Mouse (Mus musculus): ENCODE data around the gene Fam83c. TPM values are rescaled to one million over a fixed set of nuclear protein-coding genes. Genes with fewer than 3 reads are reported as not detected.

Fam83c gene
- polyA plus RNA-seq (2016; fragmentation: Nextera tagmentation; extraction: Ambion mirVana) = 0.06 and 0.15 TPM in 2 replicates

DNA sequence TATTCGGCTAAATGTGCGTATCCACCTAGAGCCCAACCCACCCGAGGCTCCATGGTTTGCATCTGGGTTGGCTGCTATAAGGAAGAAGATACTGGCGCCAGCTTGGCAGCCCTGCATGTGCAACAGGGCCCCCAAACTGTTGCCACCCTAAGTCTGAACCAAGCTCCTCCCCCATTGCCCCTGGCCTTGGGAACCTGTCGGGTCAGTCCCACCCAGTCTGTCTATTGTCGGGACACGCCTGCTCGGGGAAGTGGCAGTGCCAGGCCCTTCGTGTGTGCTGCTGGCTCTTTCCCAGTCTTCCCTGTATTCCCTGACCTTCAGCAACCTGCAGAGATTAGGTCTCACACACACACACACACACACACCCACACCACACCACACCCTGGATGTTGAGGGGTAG lies at the start of gene Fam83c:
TSS of gene Fam83c (minus strand) at position 123 of the 400 bp plus-strand sequence.
- no peak for ATAC-seq (ENCODE audit: insufficient number of reproducible peaks, low FRiP score)
- Histone ChIP-seq H3K9ac (no peak within 1 kb of the TSS), H3K27me3 (replicated peaks) (peaks cover 25% of the 10 kb centered on the region), H3K4me1 (replicated peaks) (no peaks in the 10 kb centered on the region), H3K9me3 (replicated peaks) (no peaks in the 10 kb centered on the region), H3K27ac (ENCODE audit: poor library complexity, severe bottlenecking) (no peak within 1 kb of the TSS), H3K36me3 (no peaks in the 10 kb centered on the region), H3K4me2 (no peak within 1 kb of the TSS), H3K4me3 (no peak within 1 kb of the TSS)
- 53% methylated on average over 9 of the region's 9 CpGs for WGBS

DNA sequence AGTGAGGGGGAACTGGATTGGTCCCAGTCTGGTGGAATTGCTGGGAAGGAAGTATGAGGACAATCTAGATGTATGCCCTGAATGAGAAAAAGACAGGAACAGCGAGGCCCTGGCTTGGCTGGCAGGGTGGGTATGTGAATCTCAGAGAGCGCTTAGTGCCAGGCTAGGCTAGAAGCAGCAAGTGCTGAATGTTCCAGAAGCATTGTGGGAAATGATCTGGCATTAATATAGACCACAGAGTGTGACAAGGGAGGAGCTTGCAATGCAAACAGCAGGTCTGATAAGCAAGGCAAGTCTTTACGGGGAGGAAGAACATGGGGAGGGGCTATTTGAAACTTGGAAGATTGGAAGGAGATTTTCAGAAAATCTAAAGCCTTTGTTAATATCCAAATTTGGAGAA lies 47.4 kb upstream of the Fam83c start:
- Histone ChIP-seq H3K27me3 (replicated peaks) (no peaks in the 10 kb centered on the region), H3K4me2 (no peak overlapping the region), H3K4me1 (replicated peaks) (no peaks in the 10 kb centered on the region), H3K4me3 (no peak overlapping the region), H3K9ac (no peak overlapping the region), H3K36me3 (peaks cover 50% of the 10 kb centered on the region), H3K27ac (ENCODE audit: poor library complexity, severe bottlenecking) (no peak overlapping the region), H3K9me3 (replicated peaks) (no peaks in the 10 kb centered on the region)
- ATAC-seq (ENCODE audit: insufficient number of reproducible peaks, low FRiP score) = no peak
- WGBS = 69% methylated on average over 3 of the region's 3 CpGs

DNA sequence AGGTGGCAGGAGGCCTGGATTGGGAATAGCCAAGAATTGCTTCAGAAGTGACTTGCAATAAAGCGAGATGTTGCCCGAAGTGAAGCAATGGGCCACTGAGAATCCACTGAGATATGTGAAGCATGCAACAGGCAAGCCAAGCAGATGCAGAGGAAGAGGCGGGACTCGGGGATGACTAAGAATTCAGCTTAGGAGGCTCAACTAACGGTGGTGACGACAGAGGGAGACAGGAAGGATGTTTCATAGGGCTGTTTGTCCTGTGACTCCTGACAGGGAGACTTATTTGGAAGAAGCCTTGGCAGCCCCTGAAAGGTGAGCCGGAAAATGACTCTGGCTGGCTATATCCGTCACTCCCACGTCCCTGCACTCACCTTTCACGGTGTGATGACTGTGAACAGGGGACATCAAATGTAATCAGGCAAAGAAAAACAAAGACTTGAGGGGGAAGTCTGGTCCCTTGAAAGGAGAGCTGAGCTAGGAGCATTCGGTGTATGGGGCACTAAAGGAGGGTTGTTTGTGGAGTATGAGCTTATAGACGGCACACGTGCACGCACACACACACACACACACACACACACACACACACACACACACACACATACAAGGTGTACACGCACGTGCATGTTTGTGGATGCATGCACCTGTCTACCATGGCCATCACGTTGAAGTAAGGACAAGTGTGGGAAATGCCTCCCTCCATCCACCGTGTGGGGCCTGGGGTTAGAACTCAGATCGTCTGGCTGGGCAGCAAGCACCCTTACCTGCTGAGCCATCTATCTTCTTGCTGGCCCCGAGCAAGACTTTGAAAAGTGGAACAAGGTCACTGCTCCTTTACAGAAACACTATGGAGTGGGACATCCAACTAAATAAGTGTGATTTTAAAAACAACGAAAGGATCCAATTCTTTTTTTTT lies 44.6 kb upstream of the Fam83c start:
- no peaks in the 10 kb centered on the region for H3K27me3 ChIP-seq (replicated peaks)
- H3K4me2 ChIP-seq = no peak overlapping the region
- H3K36me3 ChIP-seq = peaks cover 58% of the 10 kb centered on the region
- WGBS = 74% methylated on average over 21 of the region's 21 CpGs
- no peak overlapping the region for H3K27ac ChIP-seq (ENCODE audit: poor library complexity, severe bottlenecking)
- H3K9ac ChIP-seq = no peak overlapping the region
- no peaks in the 10 kb centered on the region for H3K4me1 ChIP-seq (replicated peaks)
- no peaks in the 10 kb centered on the region for H3K9me3 ChIP-seq (replicated peaks)
- ATAC-seq (ENCODE audit: insufficient number of reproducible peaks, low FRiP score) = no peak
- H3K4me3 ChIP-seq = no peak overlapping the region

DNA sequence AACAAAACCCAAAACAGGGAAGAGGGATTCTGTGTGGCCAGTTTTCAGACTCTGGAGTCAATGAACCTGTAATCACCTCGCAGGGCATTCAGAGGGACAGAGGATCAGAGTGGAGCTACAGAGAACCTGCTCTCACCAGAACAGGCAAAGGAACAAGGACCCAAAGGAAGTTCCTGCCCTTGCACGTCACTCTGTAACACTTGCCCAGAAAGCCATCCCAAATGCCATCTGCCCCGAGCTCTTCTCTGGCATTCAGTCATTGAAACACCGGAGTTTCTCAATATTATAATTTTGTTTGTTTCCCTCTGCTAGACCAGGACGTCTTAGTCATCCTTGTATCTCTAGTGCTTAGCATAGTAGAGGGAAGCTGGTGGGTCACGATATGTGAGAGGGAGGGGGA lies 39.0 kb upstream of the Fam83c start:
- H3K36me3 ChIP-seq = peaks cover 64% of the 10 kb centered on the region
- H3K27ac ChIP-seq (ENCODE audit: poor library complexity, severe bottlenecking) = no peak overlapping the region
- H3K27me3 ChIP-seq (replicated peaks) = no peaks in the 10 kb centered on the region
- no peaks in the 10 kb centered on the region for H3K9me3 ChIP-seq (replicated peaks)
- H3K4me1 ChIP-seq (replicated peaks) = 0 out of 2 replicates have a peak, but pooled peaks cover 4% of the 10 kb centered on the region
- H3K4me3 ChIP-seq = no peak overlapping the region
- H3K9ac ChIP-seq = no peak overlapping the region
- 82% methylated on average over 6 of the region's 6 CpGs for WGBS
- ATAC-seq (ENCODE audit: insufficient number of reproducible peaks, low FRiP score) = no peak
- H3K4me2 ChIP-seq = no peak overlapping the region

DNA sequence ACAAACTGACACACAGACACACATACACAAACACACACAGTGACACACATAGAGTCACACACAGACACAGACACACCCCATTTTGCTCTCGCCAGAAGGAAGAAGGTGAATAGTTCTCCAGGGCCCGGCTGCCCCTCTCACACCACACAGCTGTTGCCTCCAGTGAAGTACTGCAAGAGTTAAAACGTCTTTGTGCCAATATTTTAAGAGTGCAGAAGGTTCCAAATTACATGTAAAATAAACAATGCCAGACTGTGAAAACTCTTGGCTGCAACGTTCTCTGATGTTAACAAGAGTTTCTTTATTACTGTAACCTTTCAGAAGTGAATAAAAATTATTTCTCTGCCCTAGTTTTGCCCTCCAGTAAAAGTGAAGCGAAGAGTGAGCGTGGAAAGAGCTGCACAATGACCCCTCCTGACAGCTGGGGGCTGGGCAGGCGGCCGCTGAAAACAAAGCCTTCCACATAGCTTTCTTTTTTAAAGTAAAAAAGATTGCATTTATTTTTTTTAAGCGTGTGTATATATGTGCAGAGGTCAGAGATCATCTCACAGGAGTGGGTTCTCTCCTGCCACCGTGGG lies 38.4 kb upstream of the Fam83c start:
- H3K4me1 ChIP-seq (replicated peaks) = 0 out of 2 replicates have a peak, but pooled peaks cover 4% of the 10 kb centered on the region
- H3K27me3 ChIP-seq (replicated peaks) = no peaks in the 10 kb centered on the region
- H3K4me2 ChIP-seq = no peak overlapping the region
- no peak overlapping the region for H3K27ac ChIP-seq (ENCODE audit: poor library complexity, severe bottlenecking)
- H3K9ac ChIP-seq = no peak overlapping the region
- 74% methylated on average over 10 of the region's 10 CpGs for WGBS
- no peaks in the 10 kb centered on the region for H3K9me3 ChIP-seq (replicated peaks)
- H3K4me3 ChIP-seq = no peak overlapping the region
- ATAC-seq (ENCODE audit: insufficient number of reproducible peaks, low FRiP score) = no peak
- peaks cover 68% of the 10 kb centered on the region for H3K36me3 ChIP-seq

DNA sequence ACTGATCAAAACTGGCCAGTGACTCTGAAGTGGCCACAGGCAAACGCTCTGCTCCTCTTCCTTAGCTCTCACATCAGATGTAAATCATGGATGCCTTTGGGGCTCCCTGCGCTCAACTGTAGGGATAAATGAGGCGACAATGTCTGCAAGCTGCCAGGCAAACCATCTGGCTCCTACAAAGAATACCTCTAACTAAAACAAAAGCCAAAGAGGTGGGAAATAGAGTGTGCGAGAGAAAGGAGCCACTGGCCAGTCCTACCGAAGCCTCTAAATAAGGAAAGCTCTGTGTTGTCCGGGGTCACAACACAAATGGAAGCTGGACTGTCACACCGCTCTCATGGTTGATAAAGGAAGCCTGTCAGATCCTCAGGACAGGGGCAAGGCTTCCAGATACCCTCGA lies 37.8 kb upstream of the Fam83c start:
- no peak for ATAC-seq (ENCODE audit: insufficient number of reproducible peaks, low FRiP score)
- H3K4me2 ChIP-seq = no peak overlapping the region
- 70% methylated on average over 8 of the region's 8 CpGs for WGBS
- H3K9me3 ChIP-seq (replicated peaks) = no peaks in the 10 kb centered on the region
- H3K27me3 ChIP-seq (replicated peaks) = no peaks in the 10 kb centered on the region
- H3K9ac ChIP-seq = no peak overlapping the region
- H3K4me3 ChIP-seq = no peak overlapping the region
- H3K4me1 ChIP-seq (replicated peaks) = 0 out of 2 replicates have a peak, but pooled peaks cover 4% of the 10 kb centered on the region
- H3K36me3 ChIP-seq = peaks cover 68% of the 10 kb centered on the region
- H3K27ac ChIP-seq (ENCODE audit: poor library complexity, severe bottlenecking) = no peak overlapping the region

DNA sequence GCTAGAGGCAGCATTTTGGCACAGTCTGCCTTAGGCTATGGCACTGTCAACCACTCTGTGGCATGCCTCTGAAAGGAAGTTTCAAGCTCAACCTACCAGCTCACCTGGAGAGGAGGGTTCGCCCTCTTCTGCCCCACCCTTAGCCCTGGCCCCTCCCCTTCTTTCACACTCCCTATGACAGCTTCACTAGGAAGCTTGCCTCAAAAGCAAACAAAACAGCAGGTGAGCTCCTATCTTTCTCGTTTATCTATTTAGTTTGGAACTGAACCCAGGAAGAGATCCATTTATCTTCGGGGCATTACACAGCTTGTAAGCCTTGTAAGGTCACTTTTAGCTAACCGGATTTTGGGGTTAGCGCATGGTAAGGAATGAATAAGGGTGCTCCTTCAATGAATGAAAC lies 35.1 kb upstream of the Fam83c start:
- Histone ChIP-seq H3K27me3 (replicated peaks) (no peaks in the 10 kb centered on the region), H3K4me3 (no peak overlapping the region), H3K4me2 (no peak overlapping the region), H3K4me1 (replicated peaks) (0 out of 2 replicates have a peak, but pooled peaks cover 4% of the 10 kb centered on the region), H3K9ac (no peak overlapping the region), H3K9me3 (replicated peaks) (no peaks in the 10 kb centered on the region), H3K27ac (ENCODE audit: poor library complexity, severe bottlenecking) (no peak overlapping the region), H3K36me3 (peaks cover 48% of the 10 kb centered on the region)
- 71% methylated on average over 5 of the region's 5 CpGs for WGBS
- ATAC-seq (ENCODE audit: insufficient number of reproducible peaks, low FRiP score) = no peak

DNA sequence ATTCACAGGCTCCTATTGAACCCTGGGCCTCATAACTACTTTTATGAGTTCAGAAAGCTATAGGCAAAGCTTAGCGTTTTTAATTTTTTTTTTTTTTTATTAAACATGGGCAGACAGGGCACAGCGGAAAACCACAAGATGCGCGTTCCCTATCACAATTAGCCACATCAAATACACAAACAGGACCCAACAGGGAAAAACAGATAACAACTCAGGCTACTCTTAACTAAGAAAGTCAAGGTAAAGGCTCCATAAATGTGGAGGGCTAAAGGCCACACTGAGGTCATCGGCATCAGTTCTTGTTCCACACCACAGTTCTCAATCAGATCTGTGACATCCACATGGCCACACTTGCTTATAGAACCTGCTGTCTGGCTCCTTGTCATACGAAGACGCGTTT lies 33.7 kb upstream of the Fam83c start:
- peaks cover 38% of the 10 kb centered on the region for H3K36me3 ChIP-seq
- ATAC-seq (ENCODE audit: insufficient number of reproducible peaks, low FRiP score) = no peak
- WGBS = 94% methylated on average over 8 of the region's 8 CpGs

DNA sequence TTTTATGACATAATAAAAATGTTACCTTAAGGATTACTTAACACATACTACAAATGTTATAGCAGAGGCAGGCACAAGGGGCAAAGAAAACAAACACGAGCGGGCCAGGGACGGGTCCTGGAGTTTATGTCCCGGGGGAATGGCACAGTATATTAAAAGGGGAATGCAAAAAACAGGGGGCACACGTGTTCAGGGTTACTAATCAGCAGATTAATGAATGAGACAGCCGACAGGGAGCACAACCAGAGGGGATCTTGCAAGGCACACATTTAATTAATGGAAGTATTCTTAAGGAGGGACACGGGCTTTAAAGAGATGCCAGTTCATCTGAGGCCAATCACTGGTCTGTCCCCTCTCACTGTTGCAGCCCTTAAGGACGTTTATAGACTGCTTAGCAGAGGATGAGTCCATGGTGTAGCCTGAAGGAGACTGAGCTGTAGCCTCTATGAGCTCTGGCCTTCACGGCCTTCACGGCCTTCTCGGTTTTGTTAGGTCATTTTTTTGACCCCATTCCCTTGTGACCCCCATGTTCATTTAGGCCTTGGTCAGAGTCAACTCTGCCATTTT lies 28.7 kb upstream of the Fam83c start:
- Histone ChIP-seq H3K27ac (ENCODE audit: poor library complexity, severe bottlenecking) (no peak overlapping the region), H3K27me3 (replicated peaks) (no peaks in the 10 kb centered on the region), H3K36me3 (peaks cover 32% of the 10 kb centered on the region), H3K4me2 (no peak overlapping the region), H3K9ac (no peak overlapping the region), H3K9me3 (replicated peaks) (no peaks in the 10 kb centered on the region), H3K4me3 (no peak overlapping the region), H3K4me1 (replicated peaks) (no peaks in the 10 kb centered on the region)
- ATAC-seq (ENCODE audit: insufficient number of reproducible peaks, low FRiP score) = no peak
- WGBS = 81% methylated on average over 11 of the region's 11 CpGs

More for the DNA sequence above, 33.7 kb upstream of the Fam83c start:
- H3K4me3 ChIP-seq = no peak overlapping the region
- H3K27me3 ChIP-seq (replicated peaks) = no peaks in the 10 kb centered on the region
- no peaks in the 10 kb centered on the region for H3K9me3 ChIP-seq (replicated peaks)
- H3K27ac ChIP-seq (ENCODE audit: poor library complexity, severe bottlenecking) = no peak overlapping the region
- no peak overlapping the region for H3K9ac ChIP-seq
- no peak overlapping the region for H3K4me2 ChIP-seq
- H3K4me1 ChIP-seq (replicated peaks) = 0 out of 2 replicates have a peak, but pooled peaks cover 4% of the 10 kb centered on the region

DNA sequence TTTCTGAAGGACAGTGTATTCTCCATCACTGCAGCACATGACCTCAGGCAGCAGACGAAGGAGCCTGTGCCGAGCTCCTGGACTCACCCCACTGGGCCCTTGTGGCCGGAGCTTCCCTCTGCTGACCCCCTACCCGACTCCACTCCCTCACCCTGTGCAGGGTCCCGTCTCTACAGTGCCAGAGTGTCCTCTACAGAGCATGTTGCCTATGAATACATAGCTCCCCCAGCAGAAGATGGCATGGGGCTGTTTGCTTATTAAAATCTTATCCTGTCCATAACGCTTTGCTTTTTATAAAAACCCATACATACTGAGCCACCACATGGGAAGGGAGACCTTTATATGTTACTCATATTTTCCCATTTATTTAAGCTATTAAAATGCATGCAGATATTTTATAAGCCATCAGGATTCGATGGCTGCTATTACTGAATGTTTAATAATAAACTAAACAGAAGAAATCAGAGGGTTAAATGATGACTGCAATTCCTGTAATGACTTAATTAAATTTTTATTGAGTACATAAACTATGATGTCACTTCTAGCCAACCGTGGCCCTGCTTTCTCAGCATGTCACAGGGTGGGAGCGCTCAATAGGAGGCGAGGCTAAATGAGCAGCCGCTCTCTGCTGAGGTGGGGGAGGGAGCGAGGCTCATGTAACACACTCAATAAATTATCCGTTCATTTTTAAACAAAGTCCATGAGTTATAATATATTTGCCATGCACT lies 28.1 kb upstream of the Fam83c start:
- WGBS = 85% methylated on average over 13 of the region's 13 CpGs
- H3K36me3 ChIP-seq = peaks cover 29% of the 10 kb centered on the region
- H3K4me1 ChIP-seq (replicated peaks) = no peaks in the 10 kb centered on the region
- H3K4me3 ChIP-seq = no peak overlapping the region
- no peak overlapping the region for H3K9ac ChIP-seq
- H3K27ac ChIP-seq (ENCODE audit: poor library complexity, severe bottlenecking) = no peak overlapping the region
- H3K27me3 ChIP-seq (replicated peaks) = no peaks in the 10 kb centered on the region
- no peak overlapping the region for H3K4me2 ChIP-seq
- H3K9me3 ChIP-seq (replicated peaks) = no peaks in the 10 kb centered on the region
- no peak for ATAC-seq (ENCODE audit: insufficient number of reproducible peaks, low FRiP score)

DNA sequence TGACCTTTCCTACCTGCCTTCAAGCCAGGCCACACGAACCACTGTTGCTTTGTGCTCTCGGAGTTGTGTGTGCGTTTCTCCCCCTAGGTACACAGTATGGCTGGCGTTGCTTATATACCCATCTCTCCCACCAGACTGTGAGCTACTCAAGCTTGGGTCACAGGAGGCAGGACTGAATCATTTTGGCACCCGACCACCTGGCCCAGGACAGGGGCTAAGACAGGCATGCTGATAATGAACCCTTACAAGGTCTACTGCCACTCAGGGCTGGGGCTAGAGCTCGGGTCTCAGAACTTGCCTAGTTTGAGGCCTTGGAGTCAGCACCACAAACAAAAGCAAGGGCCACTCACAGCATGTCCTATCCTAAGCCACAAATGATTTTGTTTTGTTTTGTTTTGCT lies 26.9 kb upstream of the Fam83c start:
- 89% methylated on average over 6 of the region's 6 CpGs for WGBS
- no peak overlapping the region for H3K4me3 ChIP-seq
- H3K4me1 ChIP-seq (replicated peaks) = no peaks in the 10 kb centered on the region
- no peak overlapping the region for H3K27ac ChIP-seq (ENCODE audit: poor library complexity, severe bottlenecking)
- H3K9ac ChIP-seq = no peak overlapping the region
- H3K9me3 ChIP-seq (replicated peaks) = no peaks in the 10 kb centered on the region
- H3K36me3 ChIP-seq = peaks cover 32% of the 10 kb centered on the region
- no peak for ATAC-seq (ENCODE audit: insufficient number of reproducible peaks, low FRiP score)
- no peak overlapping the region for H3K4me2 ChIP-seq
- H3K27me3 ChIP-seq (replicated peaks) = no peaks in the 10 kb centered on the region

Measured in heart, embryonic 12.5 days (tissue).